Mouse (Mus musculus) thymus, adult 2 months (tissue): ENCODE measurements at regions not wholly inside any gene's neighbourhood (a gene's known extent, or its start where the extent isn't known, plus 50 kb on each side); places are given as distances from the start of the nearest gene placed in this dataset.

Experiments used
- CTCF ChIP-seq: fragments of 200-500 bp; IDR thresholded peaks from 2 replicates; pipeline ENCODE4 v1.5.1; 2012; ENCODE audit warnings: mild to moderate bottlenecking, control low read depth, low read length, moderate library complexity, borderline replicate concordance; ENCODE audit not compliant: control insufficient read depth, poor library complexity, insufficient read depth; ENCODE audit errors: extremely low read depth
- POLR2A ChIP-seq: fragments of 200-500 bp; IDR thresholded peaks from 2 replicates; pipeline ENCODE4 v1.6.1; 2012; ENCODE audit warnings: mild to moderate bottlenecking, low read length, control low read depth, moderate library complexity; ENCODE audit not compliant: control insufficient read depth, poor library complexity, insufficient read depth; ENCODE audit errors: extremely low read depth

GRCm38 (mm10) chr8:26588841-26589240, 388.3 kb upstream of the Zfp703 start:
- TF ChIP-seq CTCF (no peak), POLR2A (no peak)
